ENCODE assay signal across 8 mouse cellular contexts in genomic region chr6:51844106-51844505, GRCm38 (mm10).
DNase-seq lines count a peak whose midpoint lies in the region; ATAC-seq lines count a peak whose summit lies in the region.

No protein-coding gene starts in this region.

- DNase-seq in forebrain, embryonic 11.5 days (ENCODE audit: low spot score) = no peak
- peak; percentile 49 to 66 for DNase-seq in cerebellum, adult 18-20 months
- peak; percentile 76 for DNase-seq in midbrain, embryonic 11.5 days (ENCODE audit: low spot score, missing footprints)
- DNase-seq in left cerebral cortex, postnatal 36 days (ENCODE audit: low spot score in 2 of 2) = no peak
- DNase-seq in thymus, postnatal 36 days = no peak
- DNase-seq in layer of hippocampus, postnatal 10 days (ENCODE audit: low spot score in 2 of 2) = no peak

- 0 out of 2 replicates have a peak, but pooled peaks have one; percentile 32 for ATAC-seq in forebrain, embryonic 13.5 days
- ATAC-seq in forebrain, embryonic 11.5 days (replicated peaks; ENCODE audit: low FRiP score) = no peak
- no peak for ATAC-seq in hindbrain, embryonic 15.5 days (ENCODE audit: low FRiP score, low read depth)
- no peak for ATAC-seq in midbrain, embryonic 11.5 days (ENCODE audit: low FRiP score)

- intact Hi-C loops in left cerebral cortex, postnatal 36 days (cut with DNase I) = no loop called here

- H3K9me3 ChIP-seq in forebrain, embryonic 13.5 days (replicated peaks) = no peaks in the 10 kb centered on the region
- no peaks in the 10 kb centered on the region for H3K9me3 ChIP-seq in forebrain, embryonic 11.5 days (ENCODE audit: control insufficient read depth, low read length)
- H3K9me3 ChIP-seq in hindbrain, embryonic 15.5 days = no peaks in the 10 kb centered on the region
- H3K9me3 ChIP-seq in midbrain, embryonic 11.5 days (ENCODE audit: control insufficient read depth, low read length) = no peaks in the 10 kb centered on the region

- H3K36me3 ChIP-seq in forebrain, embryonic 13.5 days (ENCODE audit: poor library complexity, severe bottlenecking) = no peaks in the 10 kb centered on the region
- H3K36me3 ChIP-seq in forebrain, embryonic 11.5 days (ENCODE audit: control insufficient read depth, insufficient read depth, low read length) = no peaks in the 10 kb centered on the region
- no peaks in the 10 kb centered on the region for H3K36me3 ChIP-seq in hindbrain, embryonic 15.5 days
- H3K36me3 ChIP-seq in midbrain, embryonic 11.5 days (ENCODE audit: control insufficient read depth, insufficient read depth, low read length) = no peaks in the 10 kb centered on the region

- H3K27me3 ChIP-seq in forebrain, embryonic 13.5 days = peaks cover 11% of the 10 kb centered on the region; the same call in 1 of the 2 replicates
- peaks cover 10% of the 10 kb centered on the region; the same call in 1 of the 2 replicates for H3K27me3 ChIP-seq in forebrain, embryonic 11.5 days (ENCODE audit: control insufficient read depth, insufficient read depth, low read length)
- H3K27me3 ChIP-seq in hindbrain, embryonic 15.5 days = no peaks in the 10 kb centered on the region
- H3K27me3 ChIP-seq in midbrain, embryonic 11.5 days (ENCODE audit: control insufficient read depth, insufficient read depth, low read length) = no peaks in the 10 kb centered on the region; the same call in 1 of the 2 replicates

- peak overlapping the region; percentile 61 for H3K27ac ChIP-seq in forebrain, embryonic 13.5 days
- H3K27ac ChIP-seq in forebrain, embryonic 11.5 days (ENCODE audit: low read depth, low read length) = no peak overlapping the region
- H3K27ac ChIP-seq in hindbrain, embryonic 15.5 days (replicated peaks) = peak overlapping the region; percentile 62
- H3K27ac ChIP-seq in midbrain, embryonic 11.5 days (ENCODE audit: low read depth, low read length) = no peak overlapping the region

- peaks cover 52% of the 10 kb centered on the region for H3K4me1 ChIP-seq in forebrain, embryonic 13.5 days
- H3K4me1 ChIP-seq in forebrain, embryonic 11.5 days (replicated peaks; ENCODE audit: control insufficient read depth, insufficient read depth, low read length) = peaks cover 6% of the 10 kb centered on the region
- peaks cover 53% of the 10 kb centered on the region for H3K4me1 ChIP-seq in hindbrain, embryonic 15.5 days (replicated peaks)
- peaks cover 13% of the 10 kb centered on the region for H3K4me1 ChIP-seq in midbrain, embryonic 11.5 days (ENCODE audit: control insufficient read depth, insufficient read depth, low read length)

- no peak overlapping the region for H3K4me3 ChIP-seq in forebrain, embryonic 13.5 days
- H3K4me3 ChIP-seq in forebrain, embryonic 11.5 days (ENCODE audit: low read depth, low read length) = no peak overlapping the region
- H3K4me3 ChIP-seq in hindbrain, embryonic 15.5 days = no peak overlapping the region
- no peak overlapping the region for H3K4me3 ChIP-seq in midbrain, embryonic 11.5 days (ENCODE audit: low read depth, low read length)

- WGBS in forebrain, embryonic 13.5 days = 35% methylated on average over 11 of the region's 11 CpGs
- WGBS in forebrain, embryonic 11.5 days = 68% methylated on average over 11 of the region's 11 CpGs
- 22% methylated on average over 11 of the region's 11 CpGs for WGBS in hindbrain, embryonic 15.5 days
- WGBS in midbrain, embryonic 11.5 days = 83% methylated on average over 11 of the region's 11 CpGs

- peak overlapping the region; percentile 19; the same call in 1 of the 2 replicates for H3K4me2 ChIP-seq in forebrain, embryonic 13.5 days
- no peak overlapping the region for H3K4me2 ChIP-seq in forebrain, embryonic 11.5 days (ENCODE audit: low read depth, low read length, severe bottlenecking)
- no peak overlapping the region for H3K4me2 ChIP-seq in hindbrain, embryonic 15.5 days
- no peak overlapping the region for H3K4me2 ChIP-seq in midbrain, embryonic 11.5 days

- H3K9ac ChIP-seq in forebrain, embryonic 13.5 days = peak overlapping the region; percentile 37; the same call in 1 of the 2 replicates
- no peak overlapping the region for H3K9ac ChIP-seq in forebrain, embryonic 11.5 days (ENCODE audit: low read length)
- H3K9ac ChIP-seq in hindbrain, embryonic 15.5 days = no peak overlapping the region
- H3K9ac ChIP-seq in midbrain, embryonic 11.5 days (ENCODE audit: low read length) = no peak overlapping the region

Comparison
In these comparisons a context has a peak if more than half of its experiments do, and no peak if none do; other contexts are left out.
1. H3K27ac ChIP-seq: peak in forebrain, embryonic 13.5 days (single experiment) and hindbrain, embryonic 15.5 days (single experiment); none in forebrain, embryonic 11.5 days (single experiment) and midbrain, embryonic 11.5 days (single experiment).
2. DNase-seq: peak in cerebellum, adult 18-20 months (2 of 2) and midbrain, embryonic 11.5 days (single experiment); none in forebrain, embryonic 11.5 days (single experiment), left cerebral cortex, postnatal 36 days (0 of 2), thymus, postnatal 36 days (0 of 2) and layer of hippocampus, postnatal 10 days (0 of 2).